Mouse (Mus musculus): ENCODE results near the gene Cplx3. TPM values are rescaled to one million over a fixed set of nuclear protein-coding genes. Genes with fewer than 3 reads are reported as not detected.

The Cplx3 gene
- polyA plus RNA-seq, 1 experiment: 0.47 TPM

DNA sequence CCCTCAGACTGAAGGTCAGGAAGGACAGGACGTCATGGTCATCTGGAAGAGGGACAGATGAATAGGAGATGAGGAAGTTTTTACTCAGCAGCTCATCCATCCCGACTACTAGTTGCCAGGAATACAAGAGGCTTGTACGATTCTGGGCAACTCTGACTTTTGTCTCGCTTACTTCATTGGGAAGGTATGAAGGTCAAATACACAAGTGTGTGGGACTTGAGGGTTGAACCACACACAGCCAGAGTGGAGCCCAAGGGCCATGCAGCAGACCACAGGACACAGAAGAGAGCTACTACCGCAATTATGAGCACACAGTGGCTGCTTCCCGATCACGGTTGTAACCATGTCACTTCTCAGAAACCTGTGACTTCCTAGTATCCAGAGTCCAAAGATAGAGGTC lies 6.5 kb upstream of the Cplx3 start:
- DNase-seq: no peak
- Histone ChIP-seq H3K27me3 (replicated peaks; ENCODE audit: control insufficient read depth, insufficient read depth, low read length) (no peaks in the 10 kb centered on the region), H3K4me3 (ENCODE audit: insufficient read depth, low read depth, low read length) (no peak overlapping the region), H3K4me1 (ENCODE audit: control insufficient read depth, insufficient read depth, low read length) (no peaks in the 10 kb centered on the region), H3K36me3 (ENCODE audit: control insufficient read depth, insufficient read depth, low read length) (no peaks in the 10 kb centered on the region), H3K27ac (ENCODE audit: insufficient read depth, low read depth, low read length) (no peak overlapping the region)
- no peak for TF ChIP-seq POLR2A (IDR thresholded peaks at IDR 0.05; ENCODE audit: low read depth, low read length)
- no peak for TF ChIP-seq CTCF (conservative IDR thresholded peaks at IDR 0.05; ENCODE audit: insufficient read depth, insufficient read length, low read depth, low read length)
- 71% methylated on average over 7 of the region's 7 CpGs for WGBS

- H3K27me3 ChIP-seq (replicated peaks; ENCODE audit: control insufficient read depth, insufficient read depth, low read length): no peaks in the 10 kb centered on the region
- 45% methylated on average over 3 of the region's 3 CpGs for WGBS
- DNase-seq: no peak
- H3K36me3 ChIP-seq (ENCODE audit: control insufficient read depth, insufficient read depth, low read length): no peaks in the 10 kb centered on the region
- TF ChIP-seq CTCF (conservative IDR thresholded peaks at IDR 0.05; ENCODE audit: insufficient read depth, insufficient read length, low read depth, low read length): no peak
- no peak for TF ChIP-seq POLR2A (IDR thresholded peaks at IDR 0.05; ENCODE audit: low read depth, low read length)
- H3K4me3 ChIP-seq (ENCODE audit: insufficient read depth, low read depth, low read length): no peak overlapping the region
- H3K4me1 ChIP-seq (ENCODE audit: control insufficient read depth, insufficient read depth, low read length): no peaks in the 10 kb centered on the region
- no peak overlapping the region for H3K27ac ChIP-seq (ENCODE audit: insufficient read depth, low read depth, low read length)
Measured at GRCm38 (mm10) chr9:57610359-57610826, 4.3 kb upstream of the Cplx3 start.

DNA sequence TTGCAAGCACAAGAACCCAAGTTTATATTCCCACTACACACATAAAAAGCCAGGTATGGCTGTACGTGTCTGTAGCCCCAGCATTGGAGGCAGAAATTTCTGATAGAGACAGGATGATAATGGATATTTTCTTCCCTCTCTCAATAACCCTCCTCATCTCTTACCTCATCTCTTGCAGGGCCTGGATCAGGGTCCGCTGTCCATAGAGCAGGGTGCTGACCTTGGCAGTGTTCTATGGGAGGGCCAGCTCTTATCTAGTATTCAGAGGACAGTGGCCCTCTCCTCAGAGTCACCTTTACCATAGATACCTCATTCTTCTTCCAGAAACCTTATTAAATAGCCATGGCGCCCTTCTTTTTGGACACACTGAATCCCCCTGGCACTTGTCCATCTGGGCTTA lies 3.7 kb upstream of the Cplx3 start:
- no peaks in the 10 kb centered on the region for H3K4me1 ChIP-seq (ENCODE audit: control insufficient read depth, insufficient read depth, low read length)
- no peak overlapping the region for H3K27ac ChIP-seq (ENCODE audit: insufficient read depth, low read depth, low read length)
- no peak for TF ChIP-seq CTCF (conservative IDR thresholded peaks at IDR 0.05; ENCODE audit: insufficient read depth, insufficient read length, low read depth, low read length)
- no peak for TF ChIP-seq POLR2A (IDR thresholded peaks at IDR 0.05; ENCODE audit: low read depth, low read length)
- 54% methylated on average over 3 of the region's 3 CpGs for WGBS
- no peaks in the 10 kb centered on the region for H3K36me3 ChIP-seq (ENCODE audit: control insufficient read depth, insufficient read depth, low read length)
- H3K27me3 ChIP-seq (replicated peaks; ENCODE audit: control insufficient read depth, insufficient read depth, low read length): no peaks in the 10 kb centered on the region
- H3K4me3 ChIP-seq (ENCODE audit: insufficient read depth, low read depth, low read length): no peak overlapping the region
- DNase-seq: no peak

DNA sequence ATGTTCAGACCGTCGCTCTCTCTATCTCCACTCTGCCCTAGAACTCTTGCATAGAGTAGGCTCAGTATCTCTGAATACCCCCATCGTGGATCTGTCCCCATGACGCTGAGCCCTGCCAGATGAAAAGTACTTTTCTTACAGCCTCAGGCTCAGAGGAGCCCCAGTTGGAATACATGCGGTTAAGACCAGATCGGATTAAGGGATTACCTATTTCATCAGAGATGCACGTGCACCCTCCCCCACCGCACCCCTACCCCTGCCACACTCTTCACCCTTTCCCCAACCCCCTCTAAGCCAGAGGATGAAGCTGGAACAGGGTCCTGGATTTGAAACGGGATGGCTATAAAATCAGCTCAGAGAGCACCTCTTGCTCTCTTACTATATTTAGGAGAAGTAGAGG lies 578 bp downstream of the Cplx3 start:
- no peak for DNase-seq
- Histone ChIP-seq H3K27ac (ENCODE audit: insufficient read depth, low read depth, low read length) (no peak overlapping the region), H3K4me1 (ENCODE audit: control insufficient read depth, insufficient read depth, low read length) (0 out of 2 replicates have a peak, but pooled peaks cover 5% of the 10 kb centered on the region), H3K4me3 (ENCODE audit: insufficient read depth, low read depth, low read length) (no peak overlapping the region), H3K27me3 (replicated peaks; ENCODE audit: control insufficient read depth, insufficient read depth, low read length) (no peaks in the 10 kb centered on the region), H3K36me3 (ENCODE audit: control insufficient read depth, insufficient read depth, low read length) (no peaks in the 10 kb centered on the region)
- TF ChIP-seq CTCF (conservative IDR thresholded peaks at IDR 0.05; ENCODE audit: insufficient read depth, insufficient read length, low read depth, low read length) (no peak), POLR2A (IDR thresholded peaks at IDR 0.05; ENCODE audit: low read depth, low read length) (no peak)
- 23% methylated on average over 9 of the region's 9 CpGs for WGBS

DNA sequence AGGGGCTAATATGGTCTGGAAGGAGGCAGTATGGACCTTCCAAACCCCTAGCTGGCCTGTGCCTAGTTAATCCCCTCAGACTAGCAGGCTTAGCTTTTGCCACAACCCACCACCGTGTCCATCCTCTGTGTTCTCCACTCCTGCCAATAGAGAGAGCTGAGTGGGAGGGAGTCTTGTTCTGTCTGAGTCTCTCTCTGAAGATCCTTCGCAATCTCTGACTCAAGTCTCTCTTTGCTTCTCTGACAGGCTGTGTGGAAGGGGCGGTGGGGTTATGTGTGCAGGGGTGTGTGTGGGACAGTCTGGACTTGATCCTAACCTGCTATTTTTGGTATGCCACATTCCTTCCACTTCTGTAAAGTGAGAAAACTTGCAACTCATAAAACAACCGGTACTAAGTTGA lies 1.2 kb downstream of the Cplx3 start:
- TF ChIP-seq POLR2A (IDR thresholded peaks at IDR 0.05; ENCODE audit: low read depth, low read length): no peak
- TF ChIP-seq CTCF (conservative IDR thresholded peaks at IDR 0.05; ENCODE audit: insufficient read depth, insufficient read length, low read depth, low read length): no peak
- Histone ChIP-seq H3K27me3 (replicated peaks; ENCODE audit: control insufficient read depth, insufficient read depth, low read length) (no peaks in the 10 kb centered on the region), H3K4me3 (ENCODE audit: insufficient read depth, low read depth, low read length) (no peak overlapping the region), H3K4me1 (ENCODE audit: control insufficient read depth, insufficient read depth, low read length) (0 out of 2 replicates have a peak, but pooled peaks cover 5% of the 10 kb centered on the region), H3K27ac (ENCODE audit: insufficient read depth, low read depth, low read length) (no peak overlapping the region), H3K36me3 (ENCODE audit: control insufficient read depth, insufficient read depth, low read length) (no peaks in the 10 kb centered on the region)
- 82% methylated on average over 4 of the region's 4 CpGs for WGBS
- no peak for DNase-seq

GRCm38 (mm10) chr9:57602098-57602497 lies 4.0 kb downstream of the Cplx3 start:
- Histone ChIP-seq H3K4me3 (ENCODE audit: insufficient read depth, low read depth, low read length) (no peak overlapping the region), H3K36me3 (ENCODE audit: control insufficient read depth, insufficient read depth, low read length) (no peaks in the 10 kb centered on the region), H3K27ac (ENCODE audit: insufficient read depth, low read depth, low read length) (no peak overlapping the region), H3K27me3 (replicated peaks; ENCODE audit: control insufficient read depth, insufficient read depth, low read length) (no peaks in the 10 kb centered on the region), H3K4me1 (ENCODE audit: control insufficient read depth, insufficient read depth, low read length) (peaks cover 12% of the 10 kb centered on the region)
- DNase-seq: peak; percentile 39
- no peak for TF ChIP-seq POLR2A (IDR thresholded peaks at IDR 0.05; ENCODE audit: low read depth, low read length)
- 58% methylated on average over 8 of the region's 8 CpGs for WGBS

DNA sequence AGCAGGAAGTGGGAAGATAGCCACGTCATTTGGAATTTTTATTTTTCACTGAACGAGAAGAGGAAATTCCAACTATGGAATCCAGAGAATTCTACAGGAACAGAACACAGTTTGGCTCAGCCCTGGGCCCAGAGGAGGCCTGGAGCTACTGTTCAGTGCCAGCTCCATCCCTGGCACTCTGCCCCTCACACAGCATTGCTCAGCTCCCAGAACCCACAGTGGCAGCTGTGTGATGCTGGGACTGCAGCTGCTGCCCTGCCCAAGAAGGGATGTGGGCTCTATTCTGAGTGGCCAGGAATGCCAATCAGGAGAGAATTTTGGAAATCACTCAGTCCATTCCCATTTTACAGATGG lies 4.8 kb downstream of the Cplx3 start:
- peaks cover 12% of the 10 kb centered on the region for H3K4me1 ChIP-seq (ENCODE audit: control insufficient read depth, insufficient read depth, low read length)
- DNase-seq: peak; percentile 52
- H3K27ac ChIP-seq (ENCODE audit: insufficient read depth, low read depth, low read length): peak overlapping the region; percentile 43; the same call in 1 of the 2 replicates
- H3K36me3 ChIP-seq (ENCODE audit: control insufficient read depth, insufficient read depth, low read length): no peaks in the 10 kb centered on the region
- 25% methylated on average over 2 of the region's 2 CpGs for WGBS
- H3K4me3 ChIP-seq (ENCODE audit: insufficient read depth, low read depth, low read length): no peak overlapping the region
- TF ChIP-seq POLR2A (IDR thresholded peaks at IDR 0.05; ENCODE audit: low read depth, low read length) (no peak), CTCF (conservative IDR thresholded peaks at IDR 0.05; ENCODE audit: insufficient read depth, insufficient read length, low read depth, low read length) (no peak)
- H3K27me3 ChIP-seq (replicated peaks; ENCODE audit: control insufficient read depth, insufficient read depth, low read length): no peaks in the 10 kb centered on the region
